Mouse (Mus musculus) stomach, postnatal 0 days (tissue): ENCODE results near the gene Ptgis. TPM values are rescaled to one million over a fixed set of nuclear protein-coding genes. Genes with fewer than 3 reads are reported as not detected.
A peak's percentile ranks its signal among the peaks of the same experiment; 100 is the strongest.

Experiments
- ATAC-seq: fragments of 200-750 bp; cut with Nextera tagmentation; 2 replicates; pipeline ENCODE4 v1.8.0; 2017; ENCODE audit not compliant: low FRiP score, low TSS enrichment
- DNase-seq: peaks from one replicate; pipeline ENCODE4 v3.0.0-alpha.2; 2016; ENCODE audit warnings: low spot score
- H3K27ac ChIP-seq: fragments of 300-500 bp; sonication (generic); replicated peaks from 2 replicates; pipeline ENCODE4 v1.5.1; 2014; ENCODE audit warnings: mild to moderate bottlenecking, control low read depth
- H3K27me3 ChIP-seq: fragments of 300-500 bp; sonication (generic); 2 replicates; pipeline ENCODE4 v1.6.1; 2014; ENCODE audit warnings: low read length; ENCODE audit not compliant: control insufficient read depth, insufficient read depth
- H3K36me3 ChIP-seq: fragments of 300-500 bp; sonication (generic); 2 replicates; pipeline ENCODE4 v1.6.1; 2014; ENCODE audit warnings: low read length, mixed read lengths; ENCODE audit not compliant: control insufficient read depth, insufficient read depth
- H3K4me1 ChIP-seq: fragments of 300-500 bp; sonication (generic); replicated peaks from 2 replicates; pipeline ENCODE4 v1.6.1; 2014; ENCODE audit warnings: antibody characterized with exemption; ENCODE audit not compliant: control insufficient read depth, insufficient read depth
- H3K4me2 ChIP-seq: fragments of 300-500 bp; sonication (generic); replicated peaks from 2 replicates; pipeline ENCODE4 v1.6.1; 2014; ENCODE audit warnings: low read depth, mild to moderate bottlenecking, control low read depth, moderate library complexity
- H3K4me3 ChIP-seq: fragments of 300-500 bp; sonication (generic); 2 replicates; pipeline ENCODE4 v1.5.1; 2014; ENCODE audit warnings: low read depth, low read length, control low read depth
- H3K9ac ChIP-seq: fragments of 300-500 bp; sonication (generic); 2 replicates; pipeline ENCODE4 v1.6.1; 2014; ENCODE audit warnings: mild to moderate bottlenecking, low read length, control low read depth, mixed read lengths
- H3K9me3 ChIP-seq: fragments of 300-500 bp; sonication (generic); 2 replicates; pipeline ENCODE4 v1.6.1; 2016; ENCODE audit warnings: low read length; ENCODE audit not compliant: control insufficient read depth
- CTCF ChIP-seq: IDR thresholded peaks from 2 replicates; pipeline ENCODE4 v1.5.1; 2016; ENCODE audit warnings: antibody characterized with exemption, low read depth, mild to moderate bottlenecking, moderate library complexity
- EP300 ChIP-seq: optimal IDR thresholded peaks from 2 replicates; pipeline ENCODE3; 2016; ENCODE audit warnings: antibody characterized with exemption
- WGBS: fragments of 180-500 bp; shearing (Covaris S2); extraction: QIAGEN DNeasy Blood & Tissue Kit; methylation state at CpG from one replicate; pipeline ENCODE4 v1.1.7; 2014; 5-methylcytosine and 5-hydroxymethylcytosine counted together
- polyA plus RNA-seq: library from polyadenylated mRNA; unstranded; fragments of >200 nt; fragmentation: Nextera tagmentation; extraction: Ambion mirVana; gene quantifications from 2 replicates; pipeline ENCODE4 v1.2.1, GENCODE M21; 2015

Ptgis gene
- polyA plus RNA-seq, 1 experiment from 2014 or later = 26.7 TPM

GRCm38 (mm10) chr2:167220736-167221135 is 19.7 kb downstream of the Ptgis start:
- Histone ChIP-seq H3K36me3 (no peaks in the 10 kb centered on the region), H3K4me2 (no peak overlapping the region), H3K27ac (no peak overlapping the region), H3K9ac (no peak overlapping the region), H3K27me3 (no peaks in the 10 kb centered on the region), H3K4me3 (no peak overlapping the region), H3K4me1 (no peaks in the 10 kb centered on the region), H3K9me3 (no peaks in the 10 kb centered on the region)
- ATAC-seq (no peak), DNase-seq (no peak)
- 74% methylated on average over 5 of the region's 5 CpGs for WGBS
- no peak for TF ChIP-seq CTCF
- TF ChIP-seq EP300 = no peak

DNA sequence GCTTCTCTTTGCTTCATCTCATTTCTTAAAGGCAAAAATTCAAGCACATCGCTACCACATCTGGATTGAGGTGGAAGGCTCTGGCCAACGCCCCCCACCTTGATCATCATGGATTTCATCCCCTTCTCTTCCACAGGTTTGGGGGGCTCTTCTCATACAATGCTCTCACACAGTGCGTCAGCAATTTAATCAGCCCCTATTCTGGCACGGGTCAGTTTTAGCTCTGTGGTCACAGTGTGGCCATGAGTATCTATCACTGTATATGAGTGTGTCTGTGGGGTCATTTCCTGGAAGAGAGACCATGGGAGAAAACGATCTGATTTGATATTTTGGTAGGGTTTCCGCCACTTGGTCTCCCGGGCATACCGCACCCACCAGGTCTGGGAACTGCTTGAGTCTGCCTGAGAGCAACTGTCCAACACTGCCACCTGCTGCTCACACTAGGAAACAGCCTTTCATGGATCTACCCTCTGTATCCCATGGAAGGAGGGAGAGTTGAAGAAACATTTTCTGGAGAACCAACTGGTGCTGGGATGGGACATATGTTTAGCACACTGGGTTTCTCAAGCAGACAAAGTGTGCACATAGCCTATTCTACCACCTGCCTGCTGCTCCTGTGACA is 21.1 kb downstream of the Ptgis start:
- no peaks in the 10 kb centered on the region for H3K27me3 ChIP-seq

DNA sequence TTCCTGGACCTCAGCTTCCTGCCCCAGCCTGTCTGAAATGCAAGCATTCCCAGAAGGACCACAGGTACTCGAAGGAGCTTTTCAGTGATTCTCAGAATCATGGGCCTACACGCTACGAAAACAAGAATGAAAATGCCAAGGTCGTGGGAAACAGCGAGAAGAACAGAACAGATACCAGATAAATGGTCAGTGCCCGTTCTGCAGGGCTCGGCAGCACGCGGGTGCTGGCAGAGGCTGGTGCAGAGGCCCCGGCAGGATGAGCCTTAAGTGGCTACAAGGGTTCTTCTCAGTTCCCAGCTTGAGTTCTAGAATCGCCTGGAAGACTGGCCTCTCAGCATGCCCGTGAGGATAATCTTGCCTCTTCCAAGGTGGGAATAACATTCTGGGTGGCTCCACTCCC is 26.7 kb downstream of the Ptgis start:
- WGBS = 98% methylated on average over 12 of the region's 12 CpGs
- TF ChIP-seq EP300 = no peak
- no peak for TF ChIP-seq CTCF
- DNase-seq (no peak), ATAC-seq (no peak)
- Histone ChIP-seq H3K4me2 (no peak overlapping the region), H3K27ac (no peak overlapping the region), H3K4me3 (no peak overlapping the region), H3K36me3 (no peaks in the 10 kb centered on the region), H3K9ac (no peak overlapping the region), H3K4me1 (no peaks in the 10 kb centered on the region), H3K9me3 (no peaks in the 10 kb centered on the region), H3K27me3 (no peaks in the 10 kb centered on the region)

More for the DNA sequence above, 21.1 kb downstream of the Ptgis start:
- Histone ChIP-seq H3K27ac (no peak overlapping the region), H3K9ac (no peak overlapping the region), H3K36me3 (no peaks in the 10 kb centered on the region), H3K4me3 (no peak overlapping the region), H3K4me1 (no peaks in the 10 kb centered on the region), H3K9me3 (no peaks in the 10 kb centered on the region), H3K4me2 (no peak overlapping the region)
- whole genome bisulfite sequencing = 39% methylated on average over 8 of the region's 8 CpGs
- DNase-seq = peak; percentile 88
- ATAC-seq = peak; percentile 72; the same call in 1 of the 2 replicates
- peak; percentile 98 for TF ChIP-seq CTCF
- no peak for TF ChIP-seq EP300

GRCm38 (mm10) chr2:167213076-167213475 is 27.3 kb downstream of the Ptgis start:
- no peak overlapping the region for H3K9ac ChIP-seq
- 96% methylated on average over 3 of the region's 3 CpGs for WGBS
- no peaks in the 10 kb centered on the region for H3K9me3 ChIP-seq
- H3K27ac ChIP-seq = no peak overlapping the region
- no peak for ATAC-seq
- no peak for TF ChIP-seq EP300
- TF ChIP-seq CTCF = peak; percentile 56
- DNase-seq = no peak
- no peaks in the 10 kb centered on the region for H3K4me1 ChIP-seq
- H3K36me3 ChIP-seq = no peaks in the 10 kb centered on the region
- no peak overlapping the region for H3K4me2 ChIP-seq
- no peak overlapping the region for H3K4me3 ChIP-seq
- no peaks in the 10 kb centered on the region for H3K27me3 ChIP-seq

DNA sequence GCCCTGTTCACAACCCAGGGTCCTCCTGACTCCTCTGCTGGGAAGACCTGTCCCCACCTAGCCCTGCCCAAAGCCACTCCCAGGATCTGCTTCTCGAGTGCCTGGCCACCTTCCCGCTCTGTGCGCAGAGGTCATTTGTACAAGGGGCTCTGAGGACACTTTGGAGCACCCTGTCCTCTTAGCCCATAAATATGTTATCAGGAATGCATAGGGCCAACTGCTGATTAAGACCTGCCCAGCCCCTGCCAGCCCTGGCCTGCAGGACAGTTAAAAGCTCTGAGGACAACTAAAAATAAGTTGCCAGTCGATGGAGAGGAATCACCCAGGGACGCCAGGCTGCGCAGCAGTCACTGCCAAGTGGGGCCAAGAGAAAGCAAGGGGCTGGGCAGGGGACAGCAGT is 27.9 kb downstream of the Ptgis start:
- H3K4me3 ChIP-seq = no peak overlapping the region
- DNase-seq (no peak), ATAC-seq (no peak)
- TF ChIP-seq EP300 (no peak), CTCF (no peak)
- no peak overlapping the region for H3K9ac ChIP-seq
- 86% methylated on average over 6 of the region's 6 CpGs for WGBS
- no peaks in the 10 kb centered on the region for H3K9me3 ChIP-seq
- H3K4me1 ChIP-seq = no peaks in the 10 kb centered on the region
- H3K4me2 ChIP-seq = no peak overlapping the region
- no peaks in the 10 kb centered on the region for H3K36me3 ChIP-seq
- H3K27ac ChIP-seq = no peak overlapping the region
- H3K27me3 ChIP-seq = no peaks in the 10 kb centered on the region

GRCm38 (mm10) chr2:167212089-167212488 is 28.3 kb downstream of the Ptgis start:
- H3K27me3 ChIP-seq = no peaks in the 10 kb centered on the region
- DNase-seq (no peak), ATAC-seq (no peak)
- H3K4me3 ChIP-seq = no peak overlapping the region
- H3K9ac ChIP-seq = no peak overlapping the region
- no peaks in the 10 kb centered on the region for H3K36me3 ChIP-seq
- H3K4me1 ChIP-seq = no peaks in the 10 kb centered on the region
- TF ChIP-seq EP300 = no peak
- TF ChIP-seq CTCF = no peak
- no peak overlapping the region for H3K27ac ChIP-seq
- WGBS = 93% methylated on average over 3 of the region's 3 CpGs
- H3K9me3 ChIP-seq = no peaks in the 10 kb centered on the region
- H3K4me2 ChIP-seq = no peak overlapping the region
